Mouse (Mus musculus) intestine, postnatal 0 days (tissue): ENCODE data around the gene Cyp2c23. TPM values are rescaled to one million over a fixed set of nuclear protein-coding genes. Genes with fewer than 3 reads are reported as not detected.

Experiments
- ATAC-seq: fragments of 200-750 bp; cut with Nextera tagmentation; 2 replicates; pipeline ENCODE4 v1.8.0; 2017; ENCODE audit warnings: mild to moderate bottlenecking, moderate TSS enrichment, moderate library complexity
- H3K27ac ChIP-seq: fragments of 300-500 bp; sonication (generic); 2 replicates; pipeline ENCODE4 v1.5.1; 2014; ENCODE audit warnings: mild to moderate bottlenecking, low read depth, low read length, moderate library complexity
- H3K27me3 ChIP-seq: fragments of 300-500 bp; sonication (generic); replicated peaks from 2 replicates; pipeline ENCODE4 v1.6.1; 2014; ENCODE audit warnings: low read length, mixed read lengths; ENCODE audit not compliant: control insufficient read depth, insufficient read depth
- H3K36me3 ChIP-seq: fragments of 300-500 bp; sonication (generic); 2 replicates; pipeline ENCODE4 v1.6.1; 2014; ENCODE audit warnings: mild to moderate bottlenecking, moderate library complexity; ENCODE audit not compliant: control insufficient read depth, insufficient read depth
- H3K4me1 ChIP-seq: fragments of 300-500 bp; sonication (generic); replicated peaks from 2 replicates; pipeline ENCODE4 v1.6.1; 2014; ENCODE audit warnings: antibody characterized with exemption, low read length, mixed read lengths; ENCODE audit not compliant: control insufficient read depth, insufficient read depth
- H3K4me2 ChIP-seq: fragments of 300-500 bp; sonication (generic); replicated peaks from 2 replicates; pipeline ENCODE4 v1.6.1; 2014; ENCODE audit warnings: low read depth, mild to moderate bottlenecking, moderate library complexity
- H3K4me3 ChIP-seq: fragments of 300-500 bp; sonication (generic); 2 replicates; pipeline ENCODE4 v1.5.1; 2014; ENCODE audit warnings: low read depth, low read length
- H3K9ac ChIP-seq: fragments of 300-500 bp; sonication (generic); 2 replicates; pipeline ENCODE4 v1.6.1; 2014; ENCODE audit warnings: mild to moderate bottlenecking, low read depth, low read length
- H3K9me3 ChIP-seq: fragments of 300-500 bp; sonication (generic); 2 replicates; pipeline ENCODE4 v1.6.1; 2016; ENCODE audit warnings: mixed run types; ENCODE audit not compliant: control insufficient read depth
- CTCF ChIP-seq: sonication (generic); IDR thresholded peaks from 2 replicates; pipeline ENCODE4 v1.5.1; 2016; ENCODE audit warnings: low read depth, mild to moderate bottlenecking, control low read depth, antibody characterized with exemption, moderate library complexity
- WGBS: fragments of 180-500 bp; shearing (Covaris S2); extraction: QIAGEN DNeasy Blood & Tissue Kit; methylation state at CpG from one replicate; pipeline ENCODE4 v1.1.7; 2014; 5-methylcytosine and 5-hydroxymethylcytosine counted together
- polyA plus RNA-seq: library from polyadenylated mRNA; unstranded; fragments of >200 nt; fragmentation: Nextera tagmentation; extraction: Ambion mirVana; gene quantifications from 2 replicates; pipeline ENCODE4 v1.2.1, GENCODE M21; 2015

Gene Cyp2c23
- polyA plus RNA-seq, 1 experiment from 2014 or later, result 2.7 TPM

GRCm38 (mm10) chr19:43961185-43961584 lies 67.8 kb downstream of the Cyp2c23 start:
- 0 out of 2 replicates have a peak, but pooled peaks cover 3% of the 10 kb centered on the region for H3K4me1 ChIP-seq
- no peak overlapping the region for H3K4me2 ChIP-seq
- H3K9me3 ChIP-seq, result no peaks in the 10 kb centered on the region
- H3K27me3 ChIP-seq, result no peaks in the 10 kb centered on the region
- TF ChIP-seq CTCF, result peak; percentile 61
- no peak overlapping the region for H3K9ac ChIP-seq
- no peak for ATAC-seq
- WGBS, result 96% methylated on average over 2 of the region's 2 CpGs
- no peak overlapping the region for H3K27ac ChIP-seq
- H3K36me3 ChIP-seq, result no peaks in the 10 kb centered on the region
- H3K4me3 ChIP-seq, result no peak overlapping the region

GRCm38 (mm10) chr19:43960014-43960413 lies 69.0 kb downstream of the Cyp2c23 start:
- no peaks in the 10 kb centered on the region for H3K9me3 ChIP-seq

DNA sequence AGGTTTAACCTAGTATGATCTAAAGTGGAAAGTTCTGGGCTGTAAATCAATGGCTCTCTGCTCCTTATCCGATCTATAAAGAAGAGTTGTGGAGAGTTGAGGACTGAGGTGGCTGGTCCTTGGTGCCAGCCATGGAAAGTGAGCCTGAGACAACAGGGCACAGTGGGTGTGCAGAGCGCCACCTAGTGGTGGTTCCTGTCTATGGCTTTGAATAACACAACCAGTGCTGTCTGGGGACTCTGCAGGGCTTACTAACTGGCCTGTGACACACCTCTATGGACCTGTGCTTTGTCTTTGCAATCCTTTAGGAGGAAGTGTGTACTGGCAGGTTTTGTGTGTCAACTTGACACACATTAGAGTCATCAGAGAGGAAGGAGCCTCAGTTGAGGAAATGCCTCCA lies 69.8 kb downstream of the Cyp2c23 start:
- H3K27me3 ChIP-seq, result no peaks in the 10 kb centered on the region
- no peak overlapping the region for H3K4me2 ChIP-seq
- H3K27ac ChIP-seq, result no peak overlapping the region
- H3K4me1 ChIP-seq, result 0 out of 2 replicates have a peak, but pooled peaks cover 6% of the 10 kb centered on the region
- 28% methylated on average over 2 of the region's 2 CpGs for WGBS
- no peaks in the 10 kb centered on the region for H3K9me3 ChIP-seq
- H3K9ac ChIP-seq, result no peak overlapping the region
- peak; percentile 22 for ATAC-seq
- H3K36me3 ChIP-seq, result no peaks in the 10 kb centered on the region
- peak; percentile 98 for TF ChIP-seq CTCF
- H3K4me3 ChIP-seq, result no peak overlapping the region

More at GRCm38 (mm10) chr19:43960014-43960413, 69.0 kb downstream of the Cyp2c23 start:
- H3K27ac ChIP-seq, result no peak overlapping the region
- 0 out of 2 replicates have a peak, but pooled peaks cover 6% of the 10 kb centered on the region for H3K4me1 ChIP-seq
- TF ChIP-seq CTCF, result no peak
- WGBS, result 77% methylated on average over 11 of the region's 11 CpGs
- no peaks in the 10 kb centered on the region for H3K27me3 ChIP-seq
- no peak for ATAC-seq
- no peak overlapping the region for H3K4me2 ChIP-seq
- no peak overlapping the region for H3K4me3 ChIP-seq
- no peak overlapping the region for H3K9ac ChIP-seq
- H3K36me3 ChIP-seq, result no peaks in the 10 kb centered on the region

DNA sequence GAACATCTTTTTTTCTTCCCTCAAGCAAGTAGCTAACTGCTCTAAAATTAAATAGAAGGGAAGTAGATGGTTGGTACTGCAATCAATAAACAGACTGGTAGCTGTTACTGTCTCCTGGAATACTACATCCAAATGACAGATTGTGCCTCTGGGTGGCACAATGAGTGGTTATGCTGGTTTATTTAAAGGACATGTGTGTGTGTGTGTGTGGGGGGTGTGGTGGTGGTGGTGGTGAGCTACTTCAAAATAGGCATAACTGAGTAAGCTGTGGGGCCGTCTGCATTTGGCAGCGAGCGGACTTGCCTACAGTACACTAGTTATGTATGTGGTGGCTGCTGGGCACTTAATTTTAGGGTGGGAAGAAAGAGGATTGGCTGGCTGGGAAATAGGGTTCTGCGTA lies 71.1 kb downstream of the Cyp2c23 start:
- H3K36me3 ChIP-seq, result no peaks in the 10 kb centered on the region
- H3K4me3 ChIP-seq, result no peak overlapping the region
- no peak for TF ChIP-seq CTCF
- peak overlapping the region; percentile 41 for H3K27ac ChIP-seq
- no peak overlapping the region for H3K9ac ChIP-seq
- 0 out of 2 replicates have a peak, but pooled peaks cover 6% of the 10 kb centered on the region for H3K4me1 ChIP-seq
- ATAC-seq, result no peak
- no peaks in the 10 kb centered on the region for H3K27me3 ChIP-seq
- 83% methylated on average over 4 of the region's 4 CpGs for WGBS
- no peak overlapping the region for H3K4me2 ChIP-seq
- no peaks in the 10 kb centered on the region for H3K9me3 ChIP-seq

DNA sequence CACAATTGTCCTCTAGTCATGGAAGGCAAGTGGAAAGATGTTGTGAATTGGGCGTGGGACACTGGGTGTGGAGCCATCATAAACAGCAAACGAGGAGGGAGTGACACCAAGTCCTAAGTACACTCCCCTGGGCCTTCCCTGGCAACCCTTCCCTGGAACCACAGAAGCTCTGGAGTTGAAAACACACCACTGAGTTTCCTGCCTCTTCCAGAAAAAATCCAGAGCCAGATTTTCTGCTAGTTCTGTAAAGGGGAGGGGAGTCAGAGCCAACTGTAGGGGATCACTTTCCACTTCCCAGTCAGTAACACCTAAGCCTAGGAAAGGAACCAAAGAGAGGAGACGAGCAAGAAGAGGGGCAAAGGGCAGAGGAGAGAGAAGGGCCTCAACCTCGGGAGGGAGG lies 71.6 kb downstream of the Cyp2c23 start:
- 7% methylated on average over 4 of the region's 4 CpGs for WGBS
- peak; percentile 74 for ATAC-seq
- H3K4me2 ChIP-seq, result no peak overlapping the region
- no peaks in the 10 kb centered on the region for H3K9me3 ChIP-seq
- H3K27ac ChIP-seq, result peak overlapping the region; percentile 41; the same call in 1 of the 2 replicates
- 0 out of 2 replicates have a peak, but pooled peaks cover 6% of the 10 kb centered on the region for H3K4me1 ChIP-seq
- H3K9ac ChIP-seq, result no peak overlapping the region
- H3K36me3 ChIP-seq, result no peaks in the 10 kb centered on the region
- H3K27me3 ChIP-seq, result no peaks in the 10 kb centered on the region
- no peak overlapping the region for H3K4me3 ChIP-seq
- TF ChIP-seq CTCF, result no peak

DNA sequence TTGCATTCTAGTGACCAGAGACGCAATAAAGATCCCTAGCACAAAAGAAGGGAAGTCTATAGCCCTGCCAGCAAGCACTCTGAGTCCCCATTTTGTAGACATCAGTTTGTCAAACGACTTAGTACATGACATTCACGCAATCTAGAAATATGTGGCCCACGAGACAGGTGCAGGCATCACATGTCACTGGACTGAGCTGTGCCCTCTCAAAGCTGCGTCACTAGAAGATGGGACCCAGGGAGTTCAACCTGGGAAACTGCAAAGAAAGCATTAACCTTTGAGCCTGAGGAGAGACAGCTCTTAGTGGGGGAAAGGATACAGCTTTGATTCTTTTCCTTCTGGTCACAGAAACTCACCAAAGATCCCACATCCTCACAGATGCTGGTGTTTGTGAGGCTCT lies 73.7 kb downstream of the Cyp2c23 start:
- TF ChIP-seq CTCF, result no peak
- no peaks in the 10 kb centered on the region for H3K9me3 ChIP-seq
- 0 out of 2 replicates have a peak, but pooled peaks cover 6% of the 10 kb centered on the region for H3K4me1 ChIP-seq
- H3K9ac ChIP-seq, result no peak overlapping the region
- no peaks in the 10 kb centered on the region for H3K36me3 ChIP-seq
- 64% methylated on average over 5 of the region's 5 CpGs for WGBS
- H3K4me2 ChIP-seq, result no peak overlapping the region
- H3K4me3 ChIP-seq, result no peak overlapping the region
- H3K27ac ChIP-seq, result no peak overlapping the region
- no peaks in the 10 kb centered on the region for H3K27me3 ChIP-seq
- ATAC-seq, result 0 out of 2 replicates have a peak, but pooled peaks have one; percentile 19

Other genes starting within 250 kb of the Cyp2c23 start
- gene Abcc2, start 247.0 kb downstream of the Cyp2c23 start, polyA plus RNA-seq, result 90.5 and 129 TPM in 2 replicates
- gene Dnmbp, start 89.0 kb downstream of the Cyp2c23 start, polyA plus RNA-seq, result 21.4 TPM in 2 replicates
- 14.3 and 18.7 TPM in 2 replicates for gene Cpn1, start 42.7 kb downstream of the Cyp2c23 start, polyA plus RNA-seq
- 21.0 and 24.3 TPM in 2 replicates for gene Erlin1, start 40.6 kb upstream of the Cyp2c23 start, polyA plus RNA-seq
- gene Chuk, start 78.3 kb upstream of the Cyp2c23 start, polyA plus RNA-seq, result 41.2 and 46.7 TPM in 2 replicates
- 10.7 and 12.5 TPM in 2 replicates for gene Cwf19l1, start 106.7 kb upstream of the Cyp2c23 start, polyA plus RNA-seq
- 76.2 and 78.4 TPM in 2 replicates for gene Bloc1s2, start 117.2 kb upstream of the Cyp2c23 start, polyA plus RNA-seq
- not detected in 2 replicates for gene Pkd2l1, start 163.2 kb upstream of the Cyp2c23 start, polyA plus RNA-seq
- not detected in 2 replicates for gene Scd3, start 174.1 kb upstream of the Cyp2c23 start, polyA plus RNA-seq